Mouse (Mus musculus): ENCODE data around the gene Vmn1r233.

DNA sequence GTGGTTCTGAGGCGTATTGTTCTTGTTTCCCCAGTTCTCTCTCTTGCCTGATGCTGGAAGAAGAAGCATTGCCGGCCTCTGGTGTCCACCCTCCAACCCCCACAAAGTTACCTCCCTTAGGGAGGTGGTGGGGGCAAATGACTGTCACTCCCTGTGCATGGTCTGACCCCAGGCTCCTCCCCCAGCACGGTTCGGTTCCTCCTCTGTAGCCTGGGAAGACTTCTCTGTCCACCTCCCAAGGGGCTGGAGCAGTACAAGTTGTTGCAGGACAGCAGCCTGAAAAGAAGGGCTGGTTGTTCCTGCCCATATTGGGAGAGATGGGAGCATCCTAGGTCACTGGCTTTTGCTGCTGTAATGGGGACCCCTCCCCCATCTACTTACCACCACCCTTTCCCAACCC is 30.8 kb downstream of the Vmn1r233 start:
- TF ChIP-seq CTCF (IDR thresholded peaks at IDR 0.05; ENCODE audit: low read depth) (no peak), EP300 (IDR thresholded peaks at IDR 0.05; ENCODE audit: low read depth) (no peak)

Measured in heart, postnatal 0 days (tissue).